Mouse (Mus musculus) left cerebral cortex, postnatal 25 days (tissue): ENCODE data around the gene Tnfrsf11a. TPM values are rescaled to one million over a fixed set of nuclear protein-coding genes. Genes with fewer than 3 reads are reported as not detected.
A peak's percentile ranks its signal among the peaks of the same experiment; 100 is the strongest.

Source experiments
- DNase-seq, 2 experiments: peaks; one replicate each; pipeline ENCODE4 v3.0.0; 2022; ENCODE audit warnings: low spot score in 2 of 2, mixed read lengths in 1 of 2
- intact Hi-C: fragments of 180-260 bp; cut with DNase I; formaldehyde crosslinking; loops from one replicate; pipeline ENCODE4 v1.15.1; 2025
- total RNA-seq, 2 experiments: library from RNA; stranded (reverse); gene quantifications; 2 replicates each; pipeline ENCODE4 v1.2.3; 2021

The Tnfrsf11a gene
- total RNA-seq, 2 experiments from 2014 or later, result 6.9 to 7.9 TPM

- intact Hi-C loops, result no loop called here
- no peak for DNase-seq
Measured at GRCm38 (mm10) chr1:105815736-105816135, 35.2 kb downstream of the Tnfrsf11a start.

DNA sequence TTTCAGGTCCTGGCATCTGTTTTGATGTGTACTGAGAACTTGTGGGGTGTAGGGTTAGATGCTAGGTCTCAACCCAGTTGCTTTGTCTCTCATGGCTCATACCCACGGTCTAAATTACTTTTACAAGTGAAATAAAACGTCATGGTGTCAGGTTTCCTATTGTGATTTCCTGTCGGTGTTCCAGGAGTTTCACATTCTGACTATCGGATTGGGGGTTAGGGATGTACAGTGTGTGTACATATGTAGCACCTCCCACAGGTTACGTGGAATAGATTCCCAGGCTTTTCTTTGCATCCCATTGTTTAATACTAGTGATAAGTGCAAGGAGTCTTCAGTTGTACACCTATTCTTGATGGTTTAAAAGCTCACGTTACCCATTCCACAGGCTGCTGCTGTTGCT is 38.5 kb downstream of the Tnfrsf11a start:
- intact Hi-C loops, result no loop called here
- DNase-seq, result no peak

DNA sequence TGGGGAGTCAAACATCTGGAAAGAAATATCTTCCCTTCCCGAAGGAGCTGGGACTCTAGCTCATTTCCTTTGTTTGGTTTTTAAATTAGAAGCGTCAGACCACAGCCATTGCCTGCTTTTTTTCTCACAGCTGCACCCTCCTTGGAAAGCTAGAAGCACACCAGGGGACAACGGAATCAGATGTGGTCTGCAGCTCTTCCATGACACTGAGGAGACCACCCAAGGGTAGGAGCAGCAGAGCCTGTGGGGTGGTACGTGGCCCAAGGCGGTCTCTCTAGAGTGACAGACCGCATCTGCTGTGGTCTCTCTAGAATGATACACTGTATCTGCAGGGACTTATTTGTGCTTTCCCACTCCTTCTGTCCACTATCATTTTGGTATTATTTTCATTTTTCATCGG is 39.2 kb downstream of the Tnfrsf11a start:
- DNase-seq, result no peak
- intact Hi-C loops, result no loop called here

- DNase-seq, result no peak
- intact Hi-C loops, result no loop called here
Measured at GRCm38 (mm10) chr1:105824356-105824755, 43.8 kb downstream of the Tnfrsf11a start.

DNA sequence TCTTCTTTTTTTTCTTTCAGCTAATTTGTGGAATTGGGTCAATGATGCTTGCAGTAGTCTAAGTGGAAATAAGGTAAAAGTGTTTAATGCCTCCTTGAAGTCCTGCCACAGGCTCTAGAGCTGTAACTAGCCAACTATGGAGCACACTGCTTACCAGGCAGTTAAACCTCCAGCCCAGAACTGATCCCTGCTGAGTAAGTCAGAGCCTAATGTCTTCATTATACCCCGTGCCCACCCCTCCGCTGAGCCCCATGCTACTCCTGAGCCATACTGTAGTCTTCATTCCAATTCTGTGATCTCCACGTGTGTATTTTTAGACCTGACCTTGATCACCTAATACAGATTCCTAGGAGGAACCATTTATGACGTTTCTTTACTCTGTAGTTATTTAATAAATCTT is 44.5 kb downstream of the Tnfrsf11a start:
- intact Hi-C loops, result no loop called here
- no peak for DNase-seq

- intact Hi-C loops, result no loop called here
Measured at GRCm38 (mm10) chr1:105827374-105827773, 46.9 kb downstream of the Tnfrsf11a start.

DNA sequence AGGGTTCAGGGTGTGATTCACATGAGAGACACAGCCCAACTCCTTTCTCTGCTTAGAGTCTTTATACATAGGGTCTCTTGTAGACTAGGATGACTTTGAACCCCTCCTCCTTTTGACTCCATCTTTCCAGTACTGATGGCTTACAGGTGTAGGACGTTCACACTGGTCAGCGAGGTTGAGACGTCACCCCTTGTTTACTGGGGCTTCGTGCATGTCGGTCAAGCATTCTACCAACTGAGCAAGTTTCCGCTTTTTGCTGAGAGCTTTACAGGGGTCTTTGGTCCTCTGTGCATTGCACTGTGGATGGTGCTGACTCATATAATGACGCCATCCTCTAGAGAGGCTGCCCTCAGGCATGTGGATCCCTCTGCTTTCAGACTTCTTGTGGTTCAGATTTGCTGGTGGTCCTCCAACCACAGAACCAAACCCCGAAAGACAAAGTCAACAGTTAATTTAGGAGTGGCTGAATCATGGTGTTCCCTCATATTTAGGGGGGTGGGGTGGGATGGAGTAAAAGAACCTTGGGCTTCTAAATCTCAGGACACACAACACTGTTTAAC is 47.3 kb downstream of the Tnfrsf11a start:
- intact Hi-C loops, result no loop called here
- DNase-seq, result no peak

More at GRCm38 (mm10) chr1:105827374-105827773, 46.9 kb downstream of the Tnfrsf11a start:
- no peak for DNase-seq

- intact Hi-C loops, result no loop called here
- DNase-seq, result no peak
Measured at GRCm38 (mm10) chr1:105829171-105829570, 48.7 kb downstream of the Tnfrsf11a start.

GRCm38 (mm10) chr1:105832784-105833183 is 52.3 kb downstream of the Tnfrsf11a start:
- intact Hi-C loops, result no loop called here
- DNase-seq, result no peak

GRCm38 (mm10) chr1:105842950-105843349 is 62.4 kb downstream of the Tnfrsf11a start:
- intact Hi-C loops, result no loop called here
- DNase-seq, result no peak

GRCm38 (mm10) chr1:105843386-105843785 is 62.9 kb downstream of the Tnfrsf11a start:
- intact Hi-C loops, result no loop called here
- DNase-seq, result no peak

DNA sequence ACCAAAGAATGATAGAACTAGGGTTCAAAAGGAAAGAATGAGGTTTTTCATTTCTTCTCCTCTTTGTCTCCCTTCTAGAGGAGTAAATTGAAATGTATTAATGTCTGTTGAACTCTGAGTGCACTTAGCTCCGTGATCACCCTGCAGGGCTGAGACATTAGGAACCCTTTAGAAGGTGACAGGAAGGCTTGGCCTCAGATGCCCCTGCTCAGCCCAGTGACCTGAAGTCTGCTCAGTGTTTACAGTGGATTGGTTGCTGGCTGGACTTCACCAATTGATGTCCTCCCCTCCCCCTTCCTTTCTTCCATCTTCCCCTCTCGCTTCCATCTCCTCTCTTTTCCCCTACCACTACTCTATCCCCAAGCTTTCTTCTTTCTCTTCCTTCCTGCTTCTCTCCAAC is 63.3 kb downstream of the Tnfrsf11a start:
- intact Hi-C loops, result no loop called here
- no peak for DNase-seq

DNA sequence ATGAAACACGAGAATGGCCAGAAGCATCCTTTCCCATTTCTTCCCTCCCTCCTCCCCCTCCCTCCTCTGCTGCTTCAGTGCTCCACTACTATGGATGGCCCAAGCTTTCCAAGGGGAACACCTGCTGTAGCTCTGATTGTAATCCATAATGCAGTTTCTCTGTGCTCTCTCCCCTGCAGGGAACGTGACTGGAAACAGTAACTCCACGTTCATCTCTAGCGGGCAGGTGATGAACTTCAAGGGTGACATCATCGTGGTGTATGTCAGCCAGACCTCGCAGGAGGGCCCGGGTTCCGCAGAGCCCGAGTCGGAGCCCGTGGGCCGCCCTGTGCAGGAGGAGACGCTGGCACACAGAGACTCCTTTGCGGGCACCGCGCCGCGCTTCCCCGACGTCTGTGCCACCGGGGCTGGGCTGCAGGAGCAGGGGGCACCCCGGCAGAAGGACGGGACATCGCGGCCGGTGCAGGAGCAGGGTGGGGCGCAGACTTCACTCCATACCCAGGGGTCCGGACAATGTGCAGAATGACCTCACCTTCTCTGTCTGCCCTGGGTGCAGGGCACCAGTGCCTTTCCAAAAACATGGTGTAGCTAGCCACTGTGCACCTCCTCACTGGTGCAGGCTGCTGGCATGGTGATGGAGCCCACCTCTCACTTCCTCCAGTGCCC is 64.0 kb downstream of the Tnfrsf11a start:
- DNase-seq, result peak in 1 of 2 experiments; percentile 8
- intact Hi-C loops, result no loop called here

DNA sequence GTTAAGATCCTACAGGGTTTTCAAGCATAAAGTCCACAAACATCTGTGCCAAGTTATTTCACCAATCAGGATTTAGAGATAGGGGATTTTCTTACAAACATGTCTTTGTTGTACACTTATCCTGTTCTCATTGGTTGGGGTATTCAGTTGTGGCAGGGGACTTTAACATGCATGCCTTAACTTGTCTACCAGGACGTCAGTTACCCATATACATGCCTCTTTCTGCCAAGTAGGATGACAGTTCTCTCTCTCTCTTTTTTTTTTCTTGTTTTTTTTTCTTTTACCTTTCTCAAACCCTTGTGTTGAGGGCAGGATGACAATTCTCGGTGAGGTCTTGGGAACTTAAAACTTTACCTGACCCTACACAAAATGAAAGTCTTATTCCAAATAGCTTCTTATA is 65.9 kb downstream of the Tnfrsf11a start:
- intact Hi-C loops, result no loop called here
- DNase-seq, result no peak

GRCm38 (mm10) chr1:105848806-105849205 is 68.3 kb downstream of the Tnfrsf11a start:
- DNase-seq, result no peak
- intact Hi-C loops, result no loop called here

GRCm38 (mm10) chr1:105851341-105851740 is 70.8 kb downstream of the Tnfrsf11a start:
- DNase-seq, result no peak
- intact Hi-C loops, result no loop called here

GRCm38 (mm10) chr1:105859740-105860139 is 79.2 kb downstream of the Tnfrsf11a start:
- no peak for DNase-seq
- intact Hi-C loops, result no loop called here

GRCm38 (mm10) chr1:105876589-105876988 is 96.1 kb downstream of the Tnfrsf11a start:
- peak in 1 of 2 experiments; percentile 89 for DNase-seq
- intact Hi-C loops, result loop anchor here (5.0 kb wide), 2 partner anchors 71 to 116 kb away; partner anchors contain the start of gene Zcchc2

DNA sequence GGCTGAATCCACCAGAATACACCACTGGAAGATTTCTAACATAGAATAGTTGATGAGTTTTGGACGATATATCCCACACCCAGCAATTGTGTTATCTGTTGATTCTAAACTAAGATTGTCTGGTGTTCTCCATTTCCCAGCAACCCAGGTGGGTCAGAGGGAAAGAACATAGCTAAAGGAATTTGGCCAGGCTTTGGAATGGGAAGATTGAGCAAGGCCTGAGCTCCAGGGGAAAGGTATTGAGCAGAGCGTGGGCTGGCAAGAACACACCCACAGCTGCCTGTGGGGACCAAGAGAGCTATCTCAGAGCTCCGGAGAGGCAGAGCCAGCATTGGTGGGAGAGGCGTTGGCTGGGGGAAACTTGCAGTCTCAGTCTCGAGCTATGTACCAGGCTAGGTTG is 97.3 kb downstream of the Tnfrsf11a start:
- intact Hi-C loops, result loop anchor here (5.0 kb wide), 2 partner anchors 69 to 114 kb away; partner anchors contain the start of gene Zcchc2
- DNase-seq, result no peak

DNA sequence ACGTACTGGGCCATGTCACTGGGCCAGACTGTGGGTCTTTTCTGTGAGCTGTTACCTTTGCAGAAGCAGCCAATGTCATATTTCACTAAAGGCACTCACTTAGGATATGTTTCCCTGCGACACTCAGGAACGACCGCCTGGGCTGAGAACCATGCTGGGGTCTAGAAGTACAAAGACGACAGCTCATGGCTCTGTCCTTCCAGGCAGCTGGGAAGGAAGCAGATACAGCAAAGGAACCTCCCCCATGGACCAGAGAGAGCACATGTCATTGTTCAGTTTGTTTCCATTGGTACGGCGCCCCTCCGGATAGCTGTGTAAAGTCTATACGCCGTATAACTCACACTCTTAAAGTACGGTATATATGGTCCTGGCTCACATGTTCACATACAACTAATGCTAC is 97.9 kb downstream of the Tnfrsf11a start:
- DNase-seq, result no peak

GRCm38 (mm10) chr1:105880555-105881304 is 100.2 kb downstream of the Tnfrsf11a start:
- DNase-seq, result no peak
- intact Hi-C loops, result no loop called here

More for the DNA sequence above, 97.9 kb downstream of the Tnfrsf11a start:
- intact Hi-C loops, result loop anchor here (5.0 kb wide), 2 partner anchors 69 to 114 kb away; partner anchors contain the start of gene Zcchc2
